Mouse (Mus musculus) ES-Bruce4 (cell line): ENCODE measurements at regions not wholly inside any gene's neighbourhood (a gene's known extent, or its start where the extent isn't known, plus 50 kb on each side); places are given as distances from the start of the nearest gene placed in this dataset.

Source experiments
- CTCF ChIP-seq: IDR thresholded peaks from one replicate; pipeline ENCODE4 v1.8.1; 2011; ENCODE audit warnings: low read depth, low read length
- POLR2A ChIP-seq: IDR thresholded peaks from one replicate; pipeline ENCODE4 v1.8.1; 2011; ENCODE audit warnings: low read length; ENCODE audit not compliant: insufficient read depth

GRCm38 (mm10) chr13:107469491-107470276 is 447.8 kb upstream of the Kif2a start:
- TF ChIP-seq POLR2A (no peak), CTCF (no peak)
